Mouse (Mus musculus): ENCODE measurements around the gene Rnf149.

Gene Rnf149

DNA sequence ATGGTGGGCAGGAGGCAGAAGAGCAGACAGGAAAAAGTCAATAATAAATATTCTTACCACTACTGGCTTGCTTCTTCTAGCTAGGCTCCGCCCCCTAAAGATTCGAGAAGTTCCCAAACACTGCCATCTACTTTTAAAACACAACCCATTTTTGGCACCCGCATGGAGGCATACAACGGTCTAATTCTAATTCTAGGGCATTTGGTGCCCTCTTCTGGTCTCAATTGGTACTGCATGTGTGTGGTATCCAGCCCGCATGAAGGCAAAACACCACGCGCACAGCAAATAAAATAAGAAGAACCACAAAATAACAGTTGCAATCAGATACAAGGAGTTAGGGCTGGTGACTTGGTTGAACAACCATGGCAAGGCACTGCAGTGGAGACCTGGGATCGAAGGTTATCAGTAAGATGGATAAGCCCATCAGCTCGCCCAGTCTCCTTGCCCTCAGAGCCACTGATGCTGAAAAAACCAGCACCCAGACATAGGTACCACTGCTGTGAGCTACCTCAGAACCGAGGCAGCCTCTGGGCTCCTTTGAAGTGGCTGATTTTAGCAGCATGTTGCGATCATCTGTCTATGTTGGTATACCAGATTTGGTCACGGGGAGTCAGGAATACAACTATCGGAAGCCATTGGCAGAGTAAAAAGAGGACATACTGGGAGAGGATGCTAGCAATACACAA, 46.8 kb downstream of the Rnf149 start:
- DNase-seq (ENCODE audit: low spot score in 2 of 2), result peak; percentile 23 to 62

DNA sequence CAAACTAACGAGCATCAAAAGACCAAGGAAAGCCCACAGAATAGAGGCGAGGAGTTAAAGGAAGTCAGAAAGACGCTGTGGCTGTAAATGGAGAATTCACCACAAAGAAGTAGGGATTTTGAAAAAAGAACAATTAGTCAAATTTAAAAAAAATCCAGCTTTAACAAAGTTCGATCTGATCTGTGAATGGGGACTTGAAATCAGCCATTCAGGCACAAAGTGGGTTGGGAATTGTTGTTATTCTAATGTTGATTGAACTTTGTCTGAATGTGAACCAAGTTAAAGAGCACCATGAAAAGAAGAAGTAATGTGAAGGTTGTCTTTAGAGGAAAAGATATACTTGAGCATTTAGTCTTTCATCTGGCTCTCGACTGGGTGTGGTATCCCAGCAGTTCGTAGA, 48.9 kb downstream of the Rnf149 start:
- no peak for DNase-seq (ENCODE audit: low spot score in 2 of 2)

DNA sequence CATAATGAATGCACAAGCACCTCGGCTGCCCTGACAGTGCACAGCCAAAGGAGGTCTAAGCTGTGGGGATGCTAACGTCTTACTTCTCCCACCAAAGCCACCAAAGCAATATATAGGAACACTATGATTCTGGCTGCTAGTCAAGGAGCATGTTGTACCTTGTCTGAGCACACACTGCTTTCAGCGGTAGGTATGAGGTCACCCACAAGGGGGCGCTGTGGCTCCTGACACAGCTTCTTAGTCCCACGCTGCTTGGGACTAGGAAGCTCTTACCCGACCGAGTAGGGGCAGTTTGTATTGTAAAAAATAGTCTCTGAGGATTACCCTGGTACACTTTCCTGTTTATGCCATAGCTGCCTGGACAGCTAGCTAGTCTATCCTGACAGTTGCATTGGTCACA, 49.8 kb downstream of the Rnf149 start:
- DNase-seq (ENCODE audit: low spot score in 2 of 2), result peak; percentile 36 to 38

DNA sequence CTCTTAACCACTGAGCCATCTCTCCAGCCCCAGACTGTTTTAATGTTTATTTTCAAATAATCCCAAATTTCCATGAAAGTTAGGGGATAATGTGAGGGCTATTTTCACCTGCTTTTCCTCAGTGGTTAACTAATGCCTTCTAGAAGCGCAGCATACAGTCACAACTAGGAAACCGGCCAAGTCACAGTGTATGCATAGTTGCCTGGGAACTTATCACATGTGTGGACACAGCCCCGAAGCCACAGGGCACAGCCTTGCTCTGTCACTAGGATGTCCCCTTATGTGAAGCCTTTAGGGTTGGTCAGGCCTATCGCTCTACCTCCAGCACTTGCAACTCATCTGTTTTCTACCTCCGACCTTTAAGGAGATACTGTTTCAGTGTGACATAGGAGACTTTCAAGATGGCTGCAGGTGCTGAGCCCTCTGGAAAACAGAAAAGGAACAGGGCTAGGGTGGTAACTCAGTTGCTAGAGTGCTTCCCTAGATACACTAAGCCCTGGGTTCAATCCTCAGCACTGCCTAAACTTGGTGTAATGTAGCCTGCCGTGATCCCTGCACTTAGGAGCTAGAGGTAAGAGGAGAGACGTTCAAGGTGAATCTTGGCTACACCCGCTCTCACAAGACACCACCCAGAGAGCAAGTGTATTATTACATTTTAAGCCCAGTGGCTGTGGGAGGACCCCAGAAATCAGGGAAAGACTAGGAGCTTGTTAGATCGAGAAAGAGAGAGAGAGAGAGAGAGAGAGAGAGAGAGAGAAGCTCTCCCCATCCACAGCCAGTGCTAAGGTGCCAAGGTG, 50.6 kb downstream of the Rnf149 start:
- no peak for DNase-seq (ENCODE audit: low spot score in 2 of 2)

DNA sequence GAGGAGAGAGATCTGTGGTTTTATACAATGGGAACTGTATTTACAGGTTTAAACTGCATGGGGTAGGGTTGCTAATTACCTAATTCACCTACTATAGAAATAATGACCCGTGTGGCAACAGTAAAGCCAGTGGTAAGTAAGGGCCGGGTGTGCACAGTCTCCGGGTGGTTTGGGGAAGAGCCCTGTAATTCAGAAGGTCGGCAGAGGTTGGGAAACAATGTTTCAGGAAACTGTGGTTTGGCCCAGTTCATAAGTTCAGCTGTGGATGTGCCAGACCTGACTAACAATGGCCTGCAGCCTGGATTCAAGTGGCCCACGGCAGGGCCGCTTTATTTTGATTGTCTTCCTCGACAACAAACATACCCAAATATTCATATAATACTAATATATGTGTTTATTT, 51.4 kb downstream of the Rnf149 start:
- DNase-seq (ENCODE audit: low spot score in 2 of 2), result no peak

DNA sequence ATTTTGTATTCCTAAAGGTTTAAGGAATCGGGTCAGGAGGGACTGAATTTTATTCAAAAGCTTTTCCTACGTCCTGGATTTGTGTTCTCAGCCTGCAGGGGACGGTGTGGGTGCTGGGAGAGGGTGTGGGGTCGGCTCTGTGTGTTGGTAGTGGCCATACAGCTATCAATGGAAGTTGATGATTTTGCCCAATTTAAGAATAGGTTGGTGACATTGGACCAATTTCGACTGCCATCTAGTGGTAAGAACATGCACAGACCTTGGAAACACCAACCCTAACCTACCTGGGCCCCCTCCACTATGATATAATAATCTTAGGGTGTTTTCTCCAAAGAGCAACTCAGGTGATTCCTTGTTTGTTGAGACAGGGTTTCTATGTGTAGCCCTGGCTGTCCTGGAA, 54.7 kb downstream of the Rnf149 start:
- no peak for DNase-seq (ENCODE audit: low spot score in 2 of 2)

DNA sequence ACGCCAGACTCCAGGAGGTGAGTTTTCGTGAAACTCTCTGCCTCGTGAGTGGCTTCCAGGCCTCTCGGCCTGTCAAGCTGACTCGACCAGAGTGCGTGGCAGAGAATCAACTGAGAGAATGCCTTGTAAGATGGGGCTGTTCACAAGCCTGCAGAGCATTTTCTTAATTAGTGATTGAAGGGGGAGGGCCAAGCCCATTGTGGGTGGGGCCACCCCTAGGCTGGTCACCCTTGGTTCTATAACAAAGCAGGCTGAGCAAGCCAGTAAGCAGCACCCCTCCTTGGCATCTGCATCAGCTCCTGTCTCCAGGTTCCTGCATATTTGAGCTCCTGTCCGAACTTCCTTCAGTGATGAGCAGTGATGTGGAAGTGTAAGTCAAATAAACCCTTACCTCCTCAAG, 55.9 kb downstream of the Rnf149 start:
- no peak for DNase-seq (ENCODE audit: low spot score in 2 of 2)

DNA sequence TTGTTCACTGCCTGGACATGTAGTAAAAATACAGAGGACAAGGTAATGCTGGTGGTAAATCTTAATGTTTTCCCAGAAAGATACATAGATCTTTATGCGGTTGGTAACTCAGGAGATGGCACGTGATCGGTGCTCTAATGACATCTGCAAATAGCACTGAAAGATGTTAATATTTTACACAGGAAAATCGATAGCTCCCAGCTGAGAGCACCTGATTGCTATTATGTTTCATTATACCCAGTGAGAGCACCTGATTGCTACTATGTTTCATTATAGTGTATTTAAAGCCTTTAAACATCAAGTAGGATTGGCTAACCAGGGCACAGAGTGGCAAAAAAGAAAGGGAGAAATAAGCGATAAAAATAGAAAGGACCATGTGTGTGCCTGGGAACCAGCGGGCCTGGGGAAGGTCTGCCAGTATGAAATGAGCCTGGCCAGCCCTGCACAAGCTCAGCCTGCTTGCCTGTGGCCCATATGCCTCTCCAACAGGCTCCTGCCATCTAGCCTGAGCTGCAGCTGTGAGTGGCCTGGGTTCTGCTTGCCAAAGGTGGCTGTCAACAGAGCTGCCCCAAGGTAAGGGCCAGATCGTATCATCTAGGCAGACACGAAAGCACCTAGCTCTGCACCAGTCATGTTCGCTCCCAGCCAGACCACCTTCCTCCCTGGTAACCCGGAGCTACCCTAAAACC, 61.8 kb downstream of the Rnf149 start:
- no peak for DNase-seq (ENCODE audit: low spot score in 2 of 2)

DNA sequence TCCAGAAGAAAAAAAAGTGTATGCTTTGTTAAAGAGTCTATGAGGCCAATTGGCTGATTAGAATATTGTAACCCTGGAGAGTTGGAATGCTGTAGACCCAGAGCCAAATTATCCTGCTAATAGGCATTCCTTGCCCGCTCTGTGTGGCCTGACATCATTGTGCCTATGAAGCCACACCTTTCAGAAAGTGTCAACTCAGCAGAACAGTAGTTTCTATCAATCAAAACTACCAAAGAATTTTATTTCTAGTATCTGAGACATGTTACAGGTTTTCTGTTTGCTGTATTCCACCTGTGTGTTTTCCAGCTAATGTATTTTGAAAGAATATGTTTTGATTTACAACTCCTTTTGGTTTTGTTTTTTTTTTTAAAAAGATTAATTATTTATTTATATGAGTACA, 65.0 kb downstream of the Rnf149 start:
- DNase-seq (ENCODE audit: low spot score in 2 of 2), result no peak

DNA sequence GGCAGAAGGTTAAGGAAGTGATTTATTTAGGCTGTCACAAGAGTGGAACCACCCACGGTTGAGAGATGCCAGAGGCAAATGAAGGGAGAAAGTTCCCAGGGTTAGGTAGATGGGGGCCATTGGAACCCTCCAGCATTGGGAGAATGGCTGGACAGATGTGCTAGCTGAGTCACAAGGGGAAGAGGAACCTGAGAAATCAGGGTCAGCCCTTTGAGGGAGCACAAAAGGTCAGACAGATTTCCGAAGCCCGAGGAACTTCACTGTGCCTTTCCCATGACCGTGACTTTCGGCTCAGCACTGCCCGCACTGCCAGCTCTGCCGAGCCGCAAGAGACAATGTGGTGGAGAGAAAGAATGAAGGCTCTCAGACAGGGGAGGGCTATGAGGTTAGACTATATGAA, 65.4 kb downstream of the Rnf149 start:
- DNase-seq (ENCODE audit: low spot score in 2 of 2), result no peak

DNA sequence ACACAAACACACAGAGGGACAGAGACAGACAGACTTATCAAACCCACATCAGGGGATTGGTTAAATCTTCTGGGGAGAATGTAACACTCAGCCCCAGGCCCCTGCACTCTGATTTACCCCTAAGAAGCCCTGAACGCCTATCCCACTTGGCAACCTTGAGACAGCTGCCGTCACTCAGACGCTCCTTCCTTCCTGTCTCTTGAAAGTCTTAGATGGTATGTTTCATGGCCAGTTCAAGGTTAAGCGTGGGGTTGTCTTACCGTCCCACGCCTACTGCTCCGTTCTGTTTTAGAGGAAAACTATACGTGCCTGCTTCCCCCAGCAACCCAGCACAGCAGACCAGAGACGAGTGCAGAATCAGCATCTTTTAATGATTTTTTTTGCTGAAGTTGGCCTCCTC, 71.6 kb downstream of the Rnf149 start:
- no peak for DNase-seq (ENCODE audit: low spot score in 2 of 2)

DNA sequence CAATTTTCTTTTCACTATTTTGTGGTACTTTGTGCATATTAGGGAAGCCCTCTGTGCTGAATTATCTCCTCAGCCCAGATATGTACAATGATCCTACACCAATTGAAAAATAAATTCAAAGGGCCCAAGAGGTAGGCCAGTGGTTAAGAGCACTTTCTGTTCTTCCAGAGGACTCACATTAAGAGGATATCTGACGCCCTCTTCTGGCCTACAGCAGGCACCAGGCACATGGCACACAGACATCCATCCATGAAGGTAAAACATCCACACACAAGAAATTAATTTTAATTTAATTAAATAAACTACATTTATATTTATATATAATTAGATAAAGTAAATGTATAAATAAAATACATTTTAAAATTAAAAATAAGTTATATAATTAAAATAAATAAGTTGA, 72.9 kb downstream of the Rnf149 start:
- peak in 1 of 2 experiments; percentile 21 for DNase-seq (ENCODE audit: low spot score in 2 of 2)

DNA sequence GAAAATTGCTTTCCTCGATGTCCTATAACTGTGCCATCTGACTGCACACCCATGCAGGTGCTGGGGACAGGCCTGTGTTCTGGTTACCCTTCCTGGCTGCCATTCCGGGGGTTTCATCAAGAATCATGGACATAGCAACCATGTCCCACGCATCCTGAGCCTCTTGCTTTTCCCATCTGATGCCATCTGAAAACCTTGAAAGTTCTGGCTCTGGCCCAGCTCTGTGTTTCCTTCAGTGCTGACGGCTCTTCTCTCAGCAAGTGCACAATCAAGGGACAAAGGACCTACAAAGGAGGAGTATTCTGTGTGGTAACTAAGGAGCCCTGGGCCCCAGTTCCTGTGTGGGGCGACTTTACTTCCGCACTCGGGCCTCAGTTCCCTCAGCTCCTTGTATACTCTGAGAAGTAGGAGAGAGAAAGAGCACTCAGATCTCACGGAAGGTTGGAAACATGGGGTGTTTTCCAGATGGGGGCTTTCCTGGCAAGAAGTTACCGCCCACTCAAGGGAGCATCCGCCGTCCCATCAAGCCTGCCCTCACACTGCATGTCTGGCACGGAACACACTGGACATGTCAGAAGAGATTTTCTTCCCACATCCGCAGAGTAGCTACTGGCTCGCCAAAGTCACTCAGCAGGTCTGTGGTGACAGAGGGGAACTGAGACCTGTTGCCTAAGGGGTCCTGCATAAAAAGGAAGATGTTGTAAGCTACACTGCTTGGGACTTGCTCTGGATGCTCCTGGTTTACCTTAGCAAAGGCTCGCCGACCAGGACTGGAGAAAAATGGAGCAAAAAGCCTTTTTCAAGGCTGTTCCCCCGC, 74.2 kb downstream of the Rnf149 start:
- no peak for DNase-seq (ENCODE audit: low spot score in 2 of 2)
